8 mouse cellular contexts compared by ENCODE assay signal in the genomic region with DNA sequence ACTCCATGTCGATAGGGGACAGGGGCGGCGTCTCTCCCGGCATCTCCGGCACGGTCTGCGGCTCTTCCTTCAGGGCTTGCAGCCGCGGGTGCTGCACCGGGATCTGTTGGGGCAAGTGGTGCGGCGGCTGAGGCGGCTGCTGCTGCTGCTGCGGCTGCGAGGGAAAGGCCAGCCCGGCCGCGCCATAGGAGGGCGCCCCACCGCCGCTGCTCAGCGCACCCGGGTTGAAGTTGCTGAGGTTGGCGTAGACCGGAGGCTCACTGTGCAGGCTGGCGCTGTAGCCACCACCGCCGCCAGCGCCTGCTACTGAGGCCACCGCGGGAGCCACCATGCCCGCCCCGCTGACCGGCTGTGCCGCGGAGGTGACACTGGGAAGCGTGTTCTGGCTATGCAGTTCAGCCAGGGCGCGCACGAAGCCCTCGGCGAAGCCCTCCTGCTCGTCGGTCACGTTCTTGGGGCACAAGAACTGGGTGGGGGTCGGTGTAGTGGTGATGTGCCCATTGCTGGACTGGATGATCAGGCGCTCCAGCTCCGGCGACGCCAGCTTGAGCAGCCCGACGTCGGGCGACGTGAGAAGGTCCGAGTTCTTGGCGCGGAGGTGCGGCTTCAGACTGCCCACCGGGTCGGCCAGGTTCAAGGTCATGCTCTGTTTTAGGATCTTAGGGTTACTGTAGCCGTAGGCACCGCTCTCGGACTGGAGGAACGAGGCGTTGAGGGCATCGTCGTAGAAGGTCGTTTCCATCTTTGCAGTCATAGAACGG. TPM values are rescaled to one million over a fixed set of nuclear protein-coding genes. Genes with fewer than 3 reads are reported as not detected.
DNase-seq lines count a peak whose midpoint lies in the region; TF ChIP-seq lines count a peak whose summit lies in the region.

No protein-coding gene starts in this region.

- peak; percentile 51 for DNase-seq in MN1 (ENCODE audit: low spot score)
- peak; percentile 62 to 75 for DNase-seq in cerebellum, postnatal 14 days
- peak; percentile 91 for DNase-seq in gastrocnemius, adult 2 months
- peak; percentile 75 for DNase-seq in induced T-regulatory cell, adult 2 months (ENCODE audit: low read depth)
- DNase-seq in left cerebral cortex, adult 8-10 months (ENCODE audit: low spot score in 2 of 2), result peak; percentile 68 to 76
- peak; percentile 74 to 83 for DNase-seq in right cerebral cortex, adult 2 months (ENCODE audit: low spot score in 2 of 2)
- DNase-seq in urinary bladder, adult 2 months (ENCODE audit: low spot score), result peak; percentile 78

- TF ChIP-seq CTCF in gastrocnemius, adult 2 months (IDR thresholded peaks at IDR 0.05), result peak; percentile 70

- no peaks in the 10 kb centered on the region for H3K36me3 ChIP-seq in macrophage (ENCODE audit: inconsistent target)

- intact Hi-C loops in gastrocnemius, adult 2 months (cut with DNase I), result loop anchor here (2.0 to 10.0 kb wide), 5 partner anchors 334 to 820 kb away; no protein-coding TSS in a partner anchor

- peak overlapping the region; percentile 85 for H3K4me3 ChIP-seq in gastrocnemius, adult 2 months
- peak overlapping the region; percentile 93 for H3K4me3 ChIP-seq in macrophage (ENCODE audit: inconsistent target)

- H3K79me2 ChIP-seq in macrophage (ENCODE audit: inconsistent target), result peaks cover 34% of the 10 kb centered on the region

- WGBS in macrophage (ENCODE audit: missing documents), result under 1% methylated on average over 62 of the region's 70 CpGs

- H3K27ac ChIP-seq in gastrocnemius, adult 2 months, result peak overlapping the region; percentile 99
- peak overlapping the region; percentile 97 for H3K27ac ChIP-seq in macrophage

RNA-seq across cellular contexts. Expression of gene Jun, which starts 1.3 kb away (rescaled TPM):
- total RNA-seq in gastrocnemius, adult 2 months (2021), result 10 to 100 TPM; 41.1 to 59.2 TPM
- total RNA-seq in left cerebral cortex, adult 8-10 months (2022), result 10 to 100 TPM; 34.5 to 49.9 (median 40.0) TPM
- total RNA-seq in macrophage (2018; cell fraction: chromatin; rRNA removed), result 100 to 1,000 TPM in 10 of 26 experiments, 10 to 100 TPM in 16; 17.6 to 414 (median 78.5) TPM
- 100 to 1,000 TPM in 18 of 26 experiments, 10 to 100 TPM in 8; 46.1 to 671 (median 174) TPM for total RNA-seq in macrophage (2018; cell fraction: cytosol; rRNA removed)
- total RNA-seq in macrophage (2018; cell fraction: nucleus; rRNA removed), result 100 to 1,000 TPM in 24 of 26 experiments, 10 to 100 TPM in 2; 58.0 to 810 (median 256) TPM
- polyA plus RNA-seq in macrophage (2018), result 85.3 to 155 TPM (median 144 TPM) in 3 replicates
- 32.3 and 39.6 TPM in 2 replicates for polyA plus RNA-seq in urinary bladder, adult 2 months (2012; rRNA removed)

Comparison
In these comparisons a context has a peak if more than half of its experiments do, and no peak if none do; other contexts are left out.
1. Peak in every context shown above with its lines: DNase-seq, H3K4me3 ChIP-seq and H3K27ac ChIP-seq.